Mouse (Mus musculus) NIH3T3 (cell line): ENCODE measurements around the gene Prl8a8.

Experiments used
- DNase-seq: peaks from one replicate; pipeline ENCODE4 v3.0.0-alpha.2; 2012; ENCODE audit warnings: low read depth

Gene Prl8a8

DNA sequence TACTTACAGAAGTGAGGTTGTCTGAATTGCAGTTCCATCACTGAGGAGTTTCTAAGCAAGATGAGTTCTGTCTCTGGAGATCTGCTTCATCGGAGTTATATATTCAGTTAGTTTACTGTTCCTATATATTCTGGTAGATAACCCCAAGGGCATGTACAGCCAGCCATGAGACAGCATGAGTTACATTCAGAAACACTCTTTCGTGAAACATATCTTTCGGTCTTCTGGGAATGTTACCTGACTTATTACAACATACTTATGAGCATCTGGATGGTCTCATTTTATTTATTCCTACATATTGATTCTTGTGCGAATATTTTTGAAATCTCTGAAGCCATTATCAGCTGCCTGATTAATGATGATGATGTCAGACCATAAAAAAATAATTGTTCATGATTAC is at the start of gene Prl8a8:
Gene Prl8a8, minus strand, starts transcription at position 101 of the 400 bp plus-strand sequence.
- DNase-seq, result no peak

GRCm38 (mm10) chr13:27553336-27553735 is 40.3 kb upstream of the Prl8a8 start:
- peak; percentile 19 for DNase-seq

DNA sequence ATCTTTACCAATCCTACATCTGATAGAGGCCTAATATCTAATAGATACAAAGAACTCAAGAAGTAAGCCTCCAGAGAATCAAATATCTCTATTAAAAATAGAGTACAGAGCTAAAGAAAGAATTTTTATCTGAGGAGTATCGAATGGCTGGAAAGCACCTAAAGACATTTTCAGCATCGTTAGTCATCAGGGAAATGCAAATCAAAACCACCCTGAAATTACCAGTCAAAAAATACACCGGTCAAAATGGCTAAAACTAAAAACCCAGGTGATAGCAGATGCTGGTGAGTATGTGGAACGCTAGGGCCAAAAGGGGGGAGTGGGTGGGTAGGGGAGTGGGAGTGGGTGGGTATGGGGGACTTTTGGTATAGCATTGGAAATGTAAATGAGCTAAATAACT is 10.1 kb upstream of the Prl8a8 start:
- no peak for DNase-seq

GRCm38 (mm10) chr13:27507645-27508044 is 5.4 kb downstream of the Prl8a8 start:
- DNase-seq, result no peak
